Mouse (Mus musculus) embryo, embryonic 10.5 days (tissue): Measurements from ENCODE around the gene Lrmda.

Experiments
- DNase-seq: peaks from one replicate; pipeline ENCODE4 v3.0.0-alpha.2; 2015; ENCODE audit warnings: low spot score

Gene Lrmda

GRCm38 (mm10) chr14:22509747-22510530, 490.4 kb downstream of the Lrmda start:
- DNase-seq, result no peak

- DNase-seq, result peak; percentile 25
These were observed 490.9 kb downstream of the Lrmda start for GRCm38 (mm10) chr14:22510531-22510785.

GRCm38 (mm10) chr14:22514362-22515084, 495.0 kb downstream of the Lrmda start:
- no peak for DNase-seq

GRCm38 (mm10) chr14:22530706-22531105, 511.2 kb downstream of the Lrmda start:
- no peak for DNase-seq

- no peak for DNase-seq
These were observed 514.0 kb downstream of the Lrmda start for GRCm38 (mm10) chr14:22533501-22533900.

GRCm38 (mm10) chr14:22545887-22546675, 526.6 kb downstream of the Lrmda start:
- peak; percentile 35 for DNase-seq

- DNase-seq, result peak; percentile 64
These were observed 527.1 kb downstream of the Lrmda start for GRCm38 (mm10) chr14:22546676-22546984.

- no peak for DNase-seq
These were observed 528.8 kb downstream of the Lrmda start for GRCm38 (mm10) chr14:22548286-22548685.

GRCm38 (mm10) chr14:22549166-22549565, 529.7 kb downstream of the Lrmda start:
- DNase-seq, result no peak

GRCm38 (mm10) chr14:22552358-22552757, 532.8 kb downstream of the Lrmda start:
- no peak for DNase-seq

- DNase-seq, result no peak
These were observed 533.3 kb downstream of the Lrmda start for GRCm38 (mm10) chr14:22552841-22553240.

GRCm38 (mm10) chr14:22553717-22554116, 534.2 kb downstream of the Lrmda start:
- no peak for DNase-seq

GRCm38 (mm10) chr14:22572486-22572885, 553.0 kb downstream of the Lrmda start:
- no peak for DNase-seq

- DNase-seq, result no peak
These were observed 554.1 kb downstream of the Lrmda start for GRCm38 (mm10) chr14:22573585-22573984.

- no peak for DNase-seq
These were observed 554.5 kb downstream of the Lrmda start for GRCm38 (mm10) chr14:22574006-22574405.

- DNase-seq, result peak; percentile 39
These were observed 556.9 kb downstream of the Lrmda start for GRCm38 (mm10) chr14:22576441-22576840.

GRCm38 (mm10) chr14:22577411-22578037, 558.0 kb downstream of the Lrmda start:
- DNase-seq, result peak; percentile 87

GRCm38 (mm10) chr14:22578224-22578623, 558.7 kb downstream of the Lrmda start:
- peak; percentile 91 for DNase-seq

GRCm38 (mm10) chr14:22578986-22579385, 559.5 kb downstream of the Lrmda start:
- no peak for DNase-seq

GRCm38 (mm10) chr14:22582065-22582464, 562.6 kb downstream of the Lrmda start:
- no peak for DNase-seq

GRCm38 (mm10) chr14:22586281-22586680, 566.8 kb downstream of the Lrmda start:
- no peak for DNase-seq

GRCm38 (mm10) chr14:22586796-22587195, 567.3 kb downstream of the Lrmda start:
- DNase-seq, result no peak
